Mouse (Mus musculus): ENCODE measurements around the gene Cdk11b. TPM values are rescaled to one million over a fixed set of nuclear protein-coding genes. Genes with fewer than 3 reads are reported as not detected.

Gene Cdk11b
- polyA plus RNA-seq, 1 experiment: 112 TPM

- no peak for TF ChIP-seq GATA1 (IDR thresholded peaks at IDR 0.05; ENCODE audit: low read length)
Observed at GRCm38 (mm10) chr4:155675991-155676390, 51.3 kb downstream of the Cdk11b start.

GRCm38 (mm10) chr4:155690571-155691375 lies 66.1 kb downstream of the Cdk11b start:
- TF ChIP-seq GATA1 (IDR thresholded peaks at IDR 0.05; ENCODE audit: low read length): no peak

- TF ChIP-seq GATA1 (IDR thresholded peaks at IDR 0.05; ENCODE audit: low read length): no peak
Observed at GRCm38 (mm10) chr4:155692421-155692820, 67.8 kb downstream of the Cdk11b start.

DNA sequence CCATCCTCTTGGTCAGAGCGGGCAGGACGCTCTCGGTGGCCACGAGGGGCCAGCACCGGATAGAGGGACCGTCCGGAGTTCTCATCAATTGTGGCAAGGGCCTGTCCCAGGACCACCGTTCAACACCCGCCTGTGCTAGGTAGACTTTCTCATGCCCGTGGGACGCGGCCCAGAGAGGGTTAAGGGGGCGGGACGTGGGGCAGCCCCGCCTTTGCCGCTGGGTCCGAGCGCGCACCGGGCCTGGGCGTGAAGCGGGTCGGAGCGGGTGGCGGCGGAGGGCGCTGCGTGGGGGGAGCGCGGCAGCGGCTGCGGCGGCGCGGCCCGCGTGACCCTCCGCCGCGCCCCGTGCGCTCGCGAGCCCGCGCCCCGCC lies 69.4 kb downstream of the Cdk11b start, which contains the start of gene Fndc10:
Gene Fndc10 (plus strand): TSS at position 232 of the 371 bp plus-strand sequence.
- no peak for TF ChIP-seq GATA1 (IDR thresholded peaks at IDR 0.05; ENCODE audit: low read length)

DNA sequence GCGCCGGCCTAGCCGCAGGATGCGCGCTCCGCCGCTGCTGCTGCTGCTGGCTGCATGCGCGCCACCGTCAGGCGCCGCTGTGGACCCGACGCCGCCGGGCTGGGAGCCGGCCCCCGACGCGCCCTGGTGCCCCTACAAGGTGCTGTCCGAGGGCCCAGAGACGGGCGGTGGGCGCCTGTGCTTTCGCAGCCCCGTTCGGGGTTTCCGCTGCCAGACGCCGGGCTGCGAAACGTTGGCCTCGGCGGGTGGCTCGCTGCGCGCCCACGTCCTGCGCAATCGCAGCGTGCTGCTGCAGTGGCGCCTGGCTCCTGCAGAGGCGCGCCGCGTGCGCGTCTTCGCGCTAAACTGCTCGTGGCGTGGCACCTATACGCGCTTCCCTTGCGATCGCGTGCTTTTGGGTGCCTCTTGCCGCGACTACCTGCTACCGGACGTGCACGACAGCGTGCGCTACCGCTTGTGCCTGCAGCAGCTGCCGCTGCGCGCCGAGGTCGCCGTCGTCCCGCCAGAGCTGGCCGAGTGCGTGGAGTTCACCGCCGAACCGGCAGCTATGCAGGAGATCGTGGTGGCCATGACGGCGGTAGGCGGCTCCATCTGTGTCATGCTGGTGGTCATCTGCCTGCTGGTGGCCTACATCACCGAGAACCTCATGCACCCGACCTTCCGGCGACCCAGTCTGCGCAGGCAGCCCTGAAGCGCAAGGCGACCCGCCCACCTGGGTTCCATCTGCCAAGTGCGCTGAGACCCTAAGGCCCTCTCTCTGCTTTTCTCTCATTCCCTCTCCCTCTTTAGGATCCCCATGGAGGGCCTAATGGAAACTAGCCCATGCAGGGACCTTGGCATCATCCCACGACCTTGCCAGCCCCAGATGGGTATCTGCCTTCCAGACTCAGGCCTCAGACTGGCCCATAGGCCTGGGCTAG lies 70.1 kb downstream of the Cdk11b start:
- no peak for TF ChIP-seq GATA1 (IDR thresholded peaks at IDR 0.05; ENCODE audit: low read length)

- no peak for TF ChIP-seq GATA1 (IDR thresholded peaks at IDR 0.05; ENCODE audit: low read length)
Observed at GRCm38 (mm10) chr4:155695531-155696062, 70.9 kb downstream of the Cdk11b start.

DNA sequence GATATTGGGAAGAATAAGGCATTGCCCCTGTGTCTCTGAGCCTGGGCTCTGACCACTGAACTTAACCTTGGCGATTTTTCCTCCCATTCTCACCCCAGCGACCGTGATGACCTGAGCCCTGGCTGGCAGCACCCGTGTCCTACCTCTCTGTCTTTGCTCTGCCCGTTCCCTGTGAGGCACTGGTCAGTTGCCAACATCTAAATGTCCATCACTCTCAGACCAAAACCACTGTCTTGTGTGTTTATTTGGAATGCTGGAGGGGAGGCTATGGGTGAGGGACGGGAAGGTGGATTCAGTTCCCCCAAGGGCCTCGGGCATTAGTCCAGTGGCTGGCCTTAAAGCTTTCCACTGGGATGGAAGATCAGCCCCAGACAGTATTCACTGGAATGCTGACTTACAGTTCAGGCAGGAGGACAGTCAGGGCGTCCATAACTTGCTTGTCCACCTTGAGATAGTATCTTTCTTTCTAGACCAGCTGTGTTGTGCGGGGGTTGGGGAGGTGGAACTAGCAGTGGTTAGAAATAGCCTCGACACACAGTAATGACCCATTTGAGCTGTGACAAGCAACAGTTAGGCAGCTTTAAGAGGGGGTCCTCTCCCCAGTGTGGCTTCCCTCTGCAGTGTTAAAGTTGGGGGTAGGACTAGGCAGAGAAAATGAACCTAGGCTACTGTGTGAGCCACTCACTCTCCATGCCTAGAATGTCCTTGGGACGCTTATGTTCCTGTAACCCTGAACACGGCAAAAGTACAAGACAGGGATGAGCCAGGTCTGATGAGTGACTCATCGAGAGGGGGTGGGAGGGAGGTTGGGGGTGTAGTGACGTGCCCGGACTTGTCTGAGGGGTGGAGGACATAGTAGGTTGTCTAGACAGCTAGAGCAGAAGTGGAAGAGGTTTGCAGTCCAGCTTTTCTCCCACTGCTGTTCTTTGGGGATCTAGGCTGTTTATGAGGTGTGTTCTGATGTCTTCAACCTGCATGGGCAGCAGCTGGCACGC lies 71.9 kb downstream of the Cdk11b start:
- no peak for TF ChIP-seq GATA1 (IDR thresholded peaks at IDR 0.05; ENCODE audit: low read length)

Other genes starting within 250 kb of the Cdk11b start
- gene Gabrd, start 226.7 kb upstream of the Cdk11b start, polyA plus RNA-seq (2012): not detected in 2 replicates
- not detected in 2 replicates for gene Cfap74, start 215.7 kb upstream of the Cdk11b start, polyA plus RNA-seq (2012)
- gene Tmem52, start 155.7 kb upstream of the Cdk11b start, polyA plus RNA-seq (2012): not detected in 2 replicates
- 30.2 and 42.8 TPM in 2 replicates for gene Gnb1, start 133.5 kb upstream of the Cdk11b start, polyA plus RNA-seq (2012)
- 69.0 and 74.8 TPM in 2 replicates for gene Nadk, start 62.5 kb upstream of the Cdk11b start, polyA plus RNA-seq (2012)
- gene Slc35e2, start 23.4 kb upstream of the Cdk11b start, polyA plus RNA-seq (2012): 2.6 TPM in 2 replicates
- not detected in 2 replicates for gene Gm10563, start 20.6 kb downstream of the Cdk11b start, polyA plus RNA-seq (2012)
- gene Mmp23, start 28.5 kb downstream of the Cdk11b start, polyA plus RNA-seq (2012): 0.08 and 0.09 TPM in 2 replicates
- gene Mib2, start 44.3 kb downstream of the Cdk11b start, polyA plus RNA-seq (2012): 32.9 and 34.2 TPM in 2 replicates
- gene Fndc10, start 69.5 kb downstream of the Cdk11b start, polyA plus RNA-seq (2012): not detected in 2 replicates
- gene Ssu72, start 79.9 kb downstream of the Cdk11b start, polyA plus RNA-seq (2012): 50.1 and 52.0 TPM in 2 replicates
- gene Tmem240, start 109.9 kb downstream of the Cdk11b start, polyA plus RNA-seq (2012): 0.73 and 0.79 TPM in 2 replicates
- 83.6 and 88.5 TPM in 2 replicates for gene Atad3a, start 136.2 kb downstream of the Cdk11b start, polyA plus RNA-seq (2012)
- 0.16 and 0.17 TPM in 2 replicates for gene Vwa1, start 149.8 kb downstream of the Cdk11b start, polyA plus RNA-seq (2012)
- 0.02 and 0.06 TPM in 2 replicates for gene Tmem88b, start 161.0 kb downstream of the Cdk11b start, polyA plus RNA-seq (2012)
- gene Ankrd65, start 165.6 kb downstream of the Cdk11b start, polyA plus RNA-seq (2012): not detected in 2 replicates
- gene Mrpl20, start 178.0 kb downstream of the Cdk11b start, polyA plus RNA-seq (2012): 21.2 and 27.9 TPM in 2 replicates
- gene Ccnl2, start 187.6 kb downstream of the Cdk11b start, polyA plus RNA-seq (2012): 41.7 and 52.9 TPM in 2 replicates
- gene Aurkaip1, start 206.4 kb downstream of the Cdk11b start, polyA plus RNA-seq (2012): 258 and 358 TPM in 2 replicates
- 0.04 and 0.12 TPM in 2 replicates for gene Mxra8, start 214.8 kb downstream of the Cdk11b start, polyA plus RNA-seq (2012)
- 78.6 and 89.0 TPM in 2 replicates for gene Dvl1, start 222.5 kb downstream of the Cdk11b start, polyA plus RNA-seq (2012)
- gene Tas1r3, start 238.5 kb downstream of the Cdk11b start, polyA plus RNA-seq (2012): 0.02 and 0.03 TPM in 2 replicates
- gene Cptp, start 244.6 kb downstream of the Cdk11b start, polyA plus RNA-seq (2012): 1.7 and 8.0 TPM in 2 replicates
- gene Ints11, start 244.7 kb downstream of the Cdk11b start, polyA plus RNA-seq (2012): 22.3 and 26.6 TPM in 2 replicates